Mouse (Mus musculus): Measurements from ENCODE around the gene Plpp2.

GRCm38 (mm10) chr10:79531593-79531992, 2.0 kb downstream of the Plpp2 start:
- TF ChIP-seq POLR2AphosphoS2 (IDR thresholded peaks at IDR 0.05; ENCODE audit: insufficient read length, low read depth) (no peak), E2F4 (IDR thresholded peaks at IDR 0.05; ENCODE audit: insufficient read depth) (no peak), TCF12 (IDR thresholded peaks at IDR 0.05; ENCODE audit: insufficient read depth, poor library complexity, severe bottlenecking) (no peak)

All from myocyte (in vitro differentiated cells).